Mouse (Mus musculus): Measurements from ENCODE around the gene Kbtbd4. TPM values are rescaled to one million over a fixed set of nuclear protein-coding genes. Genes with fewer than 3 reads are reported as not detected.

The Kbtbd4 gene
- total RNA-seq, 2 experiments from 2014 or later, result 37.5 to 43.6 TPM

GRCm38 (mm10) chr2:90903398-90903797, 1.1 kb upstream of the Kbtbd4 start:
- no peak for DNase-seq
- intact Hi-C loops (cut with DNase I), result no loop called here

- intact Hi-C loops (cut with DNase I), result no loop called here
- DNase-seq, result peak; percentile 32
Measured at GRCm38 (mm10) chr2:90904856-90905224, 300 bp downstream of the Kbtbd4 start.

- no peak for DNase-seq
- intact Hi-C loops (cut with DNase I), result no loop called here
Measured at GRCm38 (mm10) chr2:90906721-90907120, 2.2 kb downstream of the Kbtbd4 start.

- no peak for DNase-seq
- intact Hi-C loops (cut with DNase I), result no loop called here
Measured at GRCm38 (mm10) chr2:90910861-90911260, 6.3 kb downstream of the Kbtbd4 start.

GRCm38 (mm10) chr2:90911668-90912067, 7.1 kb downstream of the Kbtbd4 start:
- intact Hi-C loops (cut with DNase I), result no loop called here
- DNase-seq, result no peak

- peak; percentile 24 for DNase-seq
- intact Hi-C loops (cut with DNase I), result no loop called here
Measured at GRCm38 (mm10) chr2:90913671-90914070, 9.1 kb downstream of the Kbtbd4 start.

- intact Hi-C loops (cut with DNase I), result no loop called here
- DNase-seq, result no peak
Measured at GRCm38 (mm10) chr2:90915516-90915915, 11.0 kb downstream of the Kbtbd4 start.

GRCm38 (mm10) chr2:90916560-90917232, 12.2 kb downstream of the Kbtbd4 start:
- intact Hi-C loops (cut with DNase I), result no loop called here
- DNase-seq, result no peak

- DNase-seq, result peak; percentile 73
- intact Hi-C loops (cut with DNase I), result no loop called here
Measured at GRCm38 (mm10) chr2:90917233-90917998, 12.9 kb downstream of the Kbtbd4 start.

GRCm38 (mm10) chr2:90917999-90918698, 13.6 kb downstream of the Kbtbd4 start:
- intact Hi-C loops (cut with DNase I), result no loop called here
- no peak for DNase-seq

GRCm38 (mm10) chr2:90921178-90921577, 16.6 kb downstream of the Kbtbd4 start:
- intact Hi-C loops (cut with DNase I), result no loop called here
- DNase-seq, result no peak

- intact Hi-C loops (cut with DNase I), result no loop called here
- DNase-seq, result no peak
Measured at GRCm38 (mm10) chr2:90922636-90923035, 18.1 kb downstream of the Kbtbd4 start.

GRCm38 (mm10) chr2:90928566-90928965, 24.0 kb downstream of the Kbtbd4 start:
- intact Hi-C loops (cut with DNase I), result no loop called here
- no peak for DNase-seq

GRCm38 (mm10) chr2:90931829-90932228, 27.3 kb downstream of the Kbtbd4 start:
- DNase-seq, result no peak
- intact Hi-C loops (cut with DNase I), result no loop called here

- no peak for DNase-seq
- intact Hi-C loops (cut with DNase I), result no loop called here
Measured at GRCm38 (mm10) chr2:90932273-90932672, 27.7 kb downstream of the Kbtbd4 start.

GRCm38 (mm10) chr2:90938362-90938761, 33.8 kb downstream of the Kbtbd4 start:
- no peak for DNase-seq
- intact Hi-C loops (cut with DNase I), result no loop called here

- intact Hi-C loops (cut with DNase I), result no loop called here
- peak; percentile 13 for DNase-seq
Measured at GRCm38 (mm10) chr2:90939750-90940149, 35.2 kb downstream of the Kbtbd4 start.

- peak; percentile 87 for DNase-seq
- intact Hi-C loops (cut with DNase I), result no loop called here
Measured at GRCm38 (mm10) chr2:90940233-90941229, 36.0 kb downstream of the Kbtbd4 start, which contains the start of gene Celf1. Gene Celf1 (plus strand): TSS chr2:90940382.

- no peak for DNase-seq
- intact Hi-C loops (cut with DNase I), result no loop called here
Measured at GRCm38 (mm10) chr2:90941744-90942143, 37.2 kb downstream of the Kbtbd4 start.

- intact Hi-C loops (cut with DNase I), result no loop called here
Measured at GRCm38 (mm10) chr2:90950149-90950548, 45.6 kb downstream of the Kbtbd4 start.

More at GRCm38 (mm10) chr2:90950149-90950548, 45.6 kb downstream of the Kbtbd4 start:
- DNase-seq, result no peak
